Mouse (Mus musculus) retina, postnatal 7 days (tissue): ENCODE results near the gene Pigg.

ENCODE experiments used
- DNase-seq: peaks from one replicate; pipeline ENCODE4 v3.0.0-alpha.2; 2012; ENCODE audit warnings: low read depth, low spot score

Gene Pigg

GRCm38 (mm10) chr5:108354056-108354455 is 41.6 kb downstream of the Pigg start:
- DNase-seq, result no peak

GRCm38 (mm10) chr5:108357862-108358261 is 45.5 kb downstream of the Pigg start:
- no peak for DNase-seq

- no peak for DNase-seq
Observed at GRCm38 (mm10) chr5:108359491-108359890, 47.1 kb downstream of the Pigg start.

DNA sequence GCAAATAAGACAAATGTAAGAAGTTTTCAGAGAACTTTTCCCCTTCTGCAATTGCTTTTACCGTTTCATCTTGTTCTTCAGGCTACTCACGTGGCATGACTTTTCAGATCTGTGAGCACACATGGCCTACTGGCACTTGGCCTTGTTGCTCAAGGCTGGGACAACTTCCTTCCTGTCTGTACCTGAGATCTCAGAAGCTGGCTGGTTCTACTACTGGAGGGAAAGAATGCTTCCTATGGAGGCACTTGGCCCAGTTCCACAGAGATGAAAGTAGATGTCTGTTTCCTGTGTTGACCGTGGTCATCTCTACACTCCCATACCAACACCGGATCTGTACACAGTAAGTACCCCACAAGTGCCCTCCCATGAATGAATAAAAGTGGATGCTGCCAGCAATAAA is 47.8 kb downstream of the Pigg start:
- DNase-seq, result no peak

DNA sequence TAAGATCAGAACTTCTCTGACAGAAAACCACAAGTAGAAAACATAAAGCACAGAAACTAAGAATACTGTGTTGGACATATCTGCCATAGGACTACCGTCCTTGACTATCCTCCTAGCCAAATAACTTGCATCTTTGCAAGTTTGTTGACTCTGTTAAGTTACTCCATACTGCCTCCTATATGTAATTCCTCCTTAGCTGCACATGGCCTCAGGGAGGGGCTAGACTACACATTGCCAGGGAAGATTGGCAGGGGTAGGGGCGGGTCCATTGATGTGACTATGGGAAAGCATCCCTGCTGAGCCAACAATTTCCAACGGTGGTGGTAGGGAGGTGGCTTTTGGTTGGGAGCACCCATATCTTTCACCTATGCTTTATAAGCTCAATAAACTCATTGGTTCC is 49.9 kb downstream of the Pigg start:
- DNase-seq, result no peak

DNA sequence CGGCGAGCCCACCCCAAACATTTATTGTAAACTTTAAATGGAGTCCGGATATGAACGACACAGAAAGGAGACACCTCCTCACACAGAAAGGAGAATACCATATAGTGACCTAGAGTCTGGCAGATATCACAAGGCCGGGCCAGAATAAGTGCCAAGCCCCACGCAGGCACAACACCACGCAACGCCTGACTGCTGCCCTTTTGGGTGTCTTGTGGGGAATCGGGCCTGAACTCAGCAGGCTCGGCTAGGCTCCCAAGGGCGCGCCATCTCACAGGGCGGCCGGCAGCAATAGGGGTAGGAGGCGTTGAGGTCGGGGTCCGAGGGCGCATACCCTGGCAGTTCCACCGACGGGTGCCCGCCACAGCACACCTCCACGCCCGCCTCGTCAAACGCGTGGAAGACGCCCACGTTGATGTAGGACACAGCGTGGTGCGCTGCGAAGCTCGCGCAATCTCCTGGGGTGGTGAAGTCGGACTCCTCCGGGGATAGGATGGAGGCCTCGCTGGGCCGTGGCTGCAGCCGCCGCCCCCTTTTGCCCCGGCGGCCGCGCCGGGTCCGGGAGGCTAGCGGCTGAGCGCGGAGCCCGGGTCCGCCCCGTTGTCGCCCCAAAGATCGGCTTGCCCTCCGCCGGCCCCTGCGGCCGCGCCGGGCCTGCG is 54.0 kb downstream of the Pigg start:
- no peak for DNase-seq

- no peak for DNase-seq
Observed at GRCm38 (mm10) chr5:108366984-108367841, 54.8 kb downstream of the Pigg start.

DNA sequence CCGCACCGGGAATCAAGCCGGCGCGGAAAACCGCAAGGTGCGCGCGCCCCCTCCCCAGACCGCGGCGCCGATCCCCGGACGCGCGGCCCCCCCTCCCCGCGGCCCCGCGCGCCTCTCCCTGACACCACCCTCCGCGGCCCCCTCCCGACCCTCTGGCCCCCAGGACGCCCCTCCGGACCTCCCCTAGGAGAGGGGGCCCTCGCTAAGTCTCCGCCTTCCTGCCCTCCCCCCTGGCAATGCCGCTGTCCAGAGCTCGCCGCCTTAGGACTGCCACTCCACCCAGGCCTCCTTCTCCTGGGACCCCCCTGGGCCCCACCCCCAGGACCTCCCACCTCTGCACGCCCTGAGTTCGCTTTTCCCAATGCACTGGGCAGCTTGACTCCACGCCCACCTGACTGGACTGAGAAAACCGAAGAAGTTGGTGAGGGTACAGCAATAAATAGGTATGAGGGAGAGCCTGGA is 55.5 kb downstream of the Pigg start, which contains the start of gene Gm42517:
TSS of gene Gm42517 (minus strand) at position 52 of the 462 bp plus-strand sequence.
- no peak for DNase-seq

DNA sequence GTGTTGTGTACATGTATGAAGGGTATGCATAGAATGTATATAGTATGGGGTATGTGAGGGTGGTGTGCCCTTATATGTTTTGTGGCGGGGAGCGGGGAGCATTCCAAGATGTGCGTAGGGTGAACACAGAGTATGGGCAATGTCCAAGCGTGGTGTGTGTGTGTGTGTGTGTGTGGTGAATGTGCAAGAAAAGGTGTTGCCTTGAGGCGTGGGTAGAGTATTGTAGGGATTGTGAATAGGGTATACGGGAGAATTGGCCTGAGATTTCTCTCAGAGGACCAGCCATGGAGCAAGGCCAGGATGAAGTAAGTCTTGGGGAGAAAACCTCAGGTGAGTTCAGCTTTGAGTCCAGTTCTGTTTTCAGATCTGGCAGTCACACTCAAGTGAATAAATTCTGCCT is 56.0 kb downstream of the Pigg start:
- no peak for DNase-seq

DNA sequence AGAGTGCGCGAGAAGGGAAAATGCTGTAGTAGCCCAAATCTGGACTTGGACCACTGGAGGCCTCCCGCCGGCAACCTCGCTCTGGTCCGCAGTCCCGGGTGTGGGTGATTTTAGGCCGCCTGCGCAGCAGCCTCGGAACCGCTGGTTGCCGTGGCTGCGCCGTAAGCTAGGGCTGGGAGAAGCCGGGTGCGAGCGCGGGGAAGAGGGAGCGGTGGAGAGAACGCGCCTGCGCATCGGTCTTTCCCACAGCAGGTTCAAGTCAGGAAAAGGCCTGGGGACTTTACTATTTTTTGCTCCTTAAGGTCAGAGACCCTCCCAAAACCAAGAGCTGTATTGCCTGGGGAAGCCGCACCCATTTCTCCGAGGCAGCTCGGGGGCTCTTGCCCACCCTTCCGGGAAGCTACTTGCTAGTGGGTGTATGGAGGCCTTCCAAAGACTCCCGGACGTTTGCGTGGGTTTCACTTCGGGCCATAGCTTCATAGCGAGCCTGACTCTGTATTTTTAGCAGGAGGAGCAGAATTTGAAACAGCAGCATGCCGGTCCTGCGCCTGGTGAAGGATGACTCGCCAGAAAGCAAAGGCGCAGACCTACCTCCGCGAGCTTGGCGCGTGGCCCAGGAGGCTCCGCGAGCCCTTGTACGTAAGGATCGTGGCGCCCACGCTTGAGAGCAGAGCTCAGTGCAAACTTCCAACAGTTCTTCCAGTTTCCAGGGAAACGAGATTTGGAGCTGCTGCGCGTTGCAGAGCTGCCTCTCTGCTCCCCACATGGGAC is 56.6 kb downstream of the Pigg start:
- DNase-seq, result no peak

GRCm38 (mm10) chr5:108369964-108370363 is 57.6 kb downstream of the Pigg start:
- no peak for DNase-seq

- DNase-seq, result no peak
Observed at GRCm38 (mm10) chr5:108374079-108374478, 61.7 kb downstream of the Pigg start.

DNA sequence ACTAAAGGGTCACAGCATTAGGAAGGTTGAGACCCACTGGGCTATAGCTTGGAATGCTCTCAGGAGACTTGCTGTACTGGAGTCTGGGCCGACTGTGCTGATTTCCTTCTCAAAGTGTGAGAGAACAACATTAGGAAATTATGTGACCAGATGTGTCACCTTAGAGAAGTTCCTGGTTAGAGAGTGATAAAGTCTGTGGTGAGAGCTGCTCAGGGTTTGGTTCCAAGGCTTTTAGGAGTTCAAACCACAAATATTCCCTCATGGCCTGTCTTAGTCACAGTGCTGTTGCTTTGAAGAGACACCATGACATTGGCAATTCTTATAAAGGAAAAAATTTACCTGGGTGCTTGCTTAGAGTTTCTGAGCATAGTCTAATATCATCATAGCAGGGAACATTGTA is 63.6 kb downstream of the Pigg start:
- no peak for DNase-seq

DNA sequence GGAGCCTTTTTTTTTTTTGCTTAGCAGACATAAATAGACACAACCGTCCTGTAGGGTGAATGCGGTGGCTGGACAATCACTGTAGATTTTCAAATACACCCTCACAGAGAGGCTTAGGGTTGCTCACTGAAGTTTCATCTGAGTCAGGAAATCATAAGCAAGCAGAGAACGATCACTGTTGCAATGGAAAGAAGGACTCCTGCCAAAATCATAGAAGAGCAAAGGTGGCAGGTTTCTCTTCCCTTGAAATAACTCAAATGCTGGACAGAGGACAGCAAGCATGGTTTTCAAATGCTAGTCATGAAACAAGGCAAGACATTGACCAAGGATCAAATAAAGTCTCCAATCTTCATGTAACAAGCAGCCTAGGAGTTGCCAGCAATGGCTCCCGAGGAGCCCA is 65.9 kb downstream of the Pigg start:
- no peak for DNase-seq

DNA sequence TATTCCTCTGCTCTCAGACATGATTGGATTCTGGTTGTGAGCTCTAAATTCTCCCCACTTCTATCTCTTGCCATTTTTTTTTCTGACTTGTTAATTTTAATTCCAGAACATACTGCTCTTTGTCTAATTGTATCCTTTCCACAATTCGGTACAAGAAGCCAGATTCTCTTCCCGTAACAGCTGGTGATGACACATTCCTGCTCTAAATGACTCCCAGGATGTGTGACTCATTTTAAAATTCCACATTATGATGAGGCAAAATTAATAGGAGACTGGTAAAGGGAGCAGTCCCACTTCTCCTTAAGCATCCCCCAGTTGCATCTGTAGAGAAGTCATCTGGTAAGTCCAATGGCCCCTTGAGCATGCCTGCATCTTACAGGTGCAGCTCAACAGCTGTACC is 73.2 kb downstream of the Pigg start:
- no peak for DNase-seq

- no peak for DNase-seq
Observed at GRCm38 (mm10) chr5:108386449-108386848, 74.0 kb downstream of the Pigg start.

- no peak for DNase-seq
Observed at GRCm38 (mm10) chr5:108388201-108388600, 75.8 kb downstream of the Pigg start, which contains the start of gene Pde6b. Gene Pde6b (plus strand): TSS chr5:108388391.

DNA sequence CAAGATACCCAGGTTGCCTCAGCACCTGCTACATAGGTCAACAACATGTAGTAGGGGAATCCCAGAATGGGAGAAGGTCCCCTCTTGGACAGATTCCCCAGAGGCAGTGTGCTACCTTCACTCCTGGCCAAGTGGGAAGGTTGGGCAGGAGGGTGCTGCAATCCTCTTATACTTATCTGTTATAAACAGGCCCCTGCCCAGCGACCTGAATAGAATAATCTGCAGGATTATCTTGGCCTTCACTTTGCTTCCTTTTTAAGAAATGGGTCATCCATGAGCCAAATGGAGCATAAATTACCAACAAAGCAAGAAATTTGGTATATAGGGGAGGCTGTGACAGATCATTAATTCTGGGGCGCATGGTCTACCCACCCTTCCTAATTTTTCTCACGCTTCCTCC is 77.3 kb downstream of the Pigg start:
- no peak for DNase-seq
